Mouse (Mus musculus): ENCODE results near the gene Mfap2.

- TF ChIP-seq CTCF (IDR thresholded peaks at IDR 0.05; ENCODE audit: insufficient read depth, low read length), result peak; percentile 96
- TF ChIP-seq POLR2A (IDR thresholded peaks at IDR 0.05; ENCODE audit: borderline replicate concordance, extremely low read depth, low read depth, low read length), result no peak
Measured at GRCm38 (mm10) chr4:141031733-141032132, 21.5 kb downstream of the Mfap2 start.

All from lung, adult 2 months (tissue).